Mouse (Mus musculus) gastrocnemius, adult 2 months (tissue): ENCODE results near the gene Vmn1r188. TPM values are rescaled to one million over a fixed set of nuclear protein-coding genes. Genes with fewer than 3 reads are reported as not detected.
"Not testable (repeated sequence)": the region's sequence is repeated elsewhere in the genome, so short reads cannot be mapped to it uniquely, and the experiment has no call there.

ENCODE experiments used
- DNase-seq: peaks from one replicate; pipeline ENCODE4 v3.0.0; 2022
- H3K27ac ChIP-seq: fragments of 200-600 bp; 2 replicates; pipeline ENCODE4 v1.8.1; 2022; ENCODE audit warnings: mild to moderate bottlenecking
- H3K4me3 ChIP-seq: fragments of 200-600 bp; 2 replicates; pipeline ENCODE4 v1.8.1; 2022; ENCODE audit warnings: mild to moderate bottlenecking, moderate library complexity
- CTCF ChIP-seq: fragments of 200-600 bp; IDR thresholded peaks from 2 replicates; pipeline ENCODE4 v1.8.1; 2022; ENCODE audit warnings: antibody characterized with exemption, mild to moderate bottlenecking, moderate library complexity
- intact Hi-C: fragments of 180-260 bp; cut with DNase I; formaldehyde crosslinking; loops from one replicate; pipeline ENCODE4 v1.15.1; 2025
- microRNA-seq: library from miRNA; unstranded; fragments of <30 nt; microRNA quantifications from one replicate; pipeline ENCODE4 v1.2.0, GENCODE M21; 2021
- total RNA-seq, 2 experiments: library from RNA; stranded (reverse); gene quantifications; 2 replicates each; pipeline ENCODE4 v1.2.3; 2021

Vmn1r188 gene
- total RNA-seq, 2 experiments from 2014 or later, result not detected

GRCm38 (mm10) chr13:22053754-22054153, 30.5 kb upstream of the Vmn1r188 start:
- no peak overlapping the region for H3K4me3 ChIP-seq
- intact Hi-C loops, result no loop called here
- TF ChIP-seq CTCF, result no peak
- DNase-seq, result no peak
- H3K27ac ChIP-seq, result no peak overlapping the region

GRCm38 (mm10) chr13:22061422-22061821, 22.8 kb upstream of the Vmn1r188 start:
- no peak for DNase-seq
- no peak for TF ChIP-seq CTCF
- Histone ChIP-seq H3K27ac (no peak overlapping the region), H3K4me3 (no peak overlapping the region)
- intact Hi-C loops, result no loop called here

- no peak overlapping the region for H3K27ac ChIP-seq
- H3K4me3 ChIP-seq, result no peak overlapping the region
- intact Hi-C loops, result no loop called here
- no peak for DNase-seq
- no peak for TF ChIP-seq CTCF
These were observed 20.8 kb upstream of the Vmn1r188 start for GRCm38 (mm10) chr13:22063468-22063867.

GRCm38 (mm10) chr13:22105724-22106123, 21.5 kb downstream of the Vmn1r188 start, which contains the start of gene Vmn1r189:
Vmn1r189 (minus strand) TSS chr13:22105824.
- H3K27ac ChIP-seq, intact Hi-C loops, H3K4me3 ChIP-seq, DNase-seq: not testable (repeated sequence)

- H3K4me3 ChIP-seq, intact Hi-C loops, DNase-seq, H3K27ac ChIP-seq: not testable (repeated sequence)
These were observed 52.5 kb downstream of the Vmn1r188 start for GRCm38 (mm10) chr13:22136495-22137293.

Small RNA genes lying within 50 kb of the gene (microRNA-seq; reads per million reads assigned to microRNA genes)
- gene Gm26300 (not detected), gene Gm44390 (not detected), gene Gm44486 (not detected)

Other genes with a start within 250 kb of the Vmn1r188 start
- under 1 TPM; 0.17 to 0.36 TPM for gene Zfp184, start 139.3 kb upstream of the Vmn1r188 start, total RNA-seq
- not detected for gene Pom121l2, start 103.2 kb upstream of the Vmn1r188 start, total RNA-seq
- not detected for gene Prss16, start 74.7 kb upstream of the Vmn1r188 start, total RNA-seq
- gene Hist1h2ah, start 48.9 kb upstream of the Vmn1r188 start, total RNA-seq, result 1 to 10 TPM in 1 of 2 experiments, not detected in 1; 3.7 TPM
- 1 to 10 TPM in 1 of 2 experiments, not detected in 1; 2.6 TPM for gene Hist1h2bk, start 48.6 kb upstream of the Vmn1r188 start, total RNA-seq
- gene Hist1h4i, start 43.1 kb upstream of the Vmn1r188 start, total RNA-seq, result 10 to 100 TPM; 24.1 to 25.0 TPM
- gene Hist1h2ag, start 41.5 kb upstream of the Vmn1r188 start, total RNA-seq, result 1 to 10 TPM; 1.1 to 2.3 TPM
- gene Hist1h2bj, start 41.2 kb upstream of the Vmn1r188 start, total RNA-seq, result 1 to 10 TPM; 2.3 to 3.4 TPM
- not detected for gene Vmn1r189, start 21.4 kb downstream of the Vmn1r188 start, total RNA-seq
- gene Vmn1r191, start 99.5 kb downstream of the Vmn1r188 start, total RNA-seq, result not detected
- gene Vmn1r192, start 106.7 kb downstream of the Vmn1r188 start, total RNA-seq, result not detected
- not detected for gene Vmn1r193, start 138.7 kb downstream of the Vmn1r188 start, total RNA-seq
- gene Vmn1r194, start 159.8 kb downstream of the Vmn1r188 start, total RNA-seq, result not detected
- gene Vmn1r195, start 186.1 kb downstream of the Vmn1r188 start, total RNA-seq, result not detected
- gene Vmn1r196, start 205.5 kb downstream of the Vmn1r188 start, total RNA-seq, result not detected
- gene Vmn1r197, start 240.1 kb downstream of the Vmn1r188 start, total RNA-seq, result not detected